18 mouse cellular contexts compared by ENCODE assay signal in genomic region chr3:108076836-108077235, GRCm38 (mm10). TPM values are rescaled to one million over a fixed set of nuclear protein-coding genes. Genes with fewer than 3 reads are reported as not detected.
"Had no signal": no experiment of that assay in that cellular context is flagged by ENCODE, and none has a peak within 500 bp of the region (broad histone marks: within the 10 kb centered on the region; RNA-seq: fewer than 3 reads in every experiment).

No protein-coding gene starts in this region.

- H3K9me3 ChIP-seq: limb, embryonic 13.5 days; liver, embryonic 15.5 days; midbrain, embryonic 10.5 days; midbrain, embryonic 15.5 days; neural tube, embryonic 13.5 days had no signal

- H3K27me3 ChIP-seq: limb, embryonic 13.5 days; liver, embryonic 15.5 days; midbrain, embryonic 15.5 days; neural tube, embryonic 13.5 days had no signal

- DNase-seq: layer of hippocampus, adult 9-11 months; lung, embryonic 14.5 days; lung, postnatal 10 days; lung, postnatal 4 days; right cerebral cortex, adult 18-20 months; right cerebral cortex, postnatal 25 days; thymus, postnatal 14 days had no signal

- ATAC-seq: inflammation-experienced regulatory T-cells, adult 6 months; intestine, postnatal 0 days; midbrain, embryonic 15.5 days had no signal

- H3K9ac ChIP-seq: limb, embryonic 13.5 days; liver, embryonic 15.5 days; lung, embryonic 14.5 days; midbrain, embryonic 15.5 days; neural tube, embryonic 13.5 days had no signal

- H3K27ac ChIP-seq: limb, embryonic 13.5 days; liver, embryonic 15.5 days; midbrain, embryonic 10.5 days; midbrain, embryonic 15.5 days; neural tube, embryonic 13.5 days; stomach, postnatal 0 days had no signal

- H3K4me2 ChIP-seq: limb, embryonic 13.5 days; liver, embryonic 11.5 days; liver, embryonic 15.5 days; lung, embryonic 14.5 days; midbrain, embryonic 15.5 days; neural tube, embryonic 13.5 days had no signal

- H3K4me3 ChIP-seq: limb, embryonic 13.5 days; liver, embryonic 15.5 days; midbrain, embryonic 10.5 days; midbrain, embryonic 15.5 days; neural tube, embryonic 13.5 days had no signal

RNA-seq across cellular contexts. Expression of gene Gnat2, which starts 15.8 kb away (rescaled TPM):
- total RNA-seq: layer of hippocampus, adult 18-20 months; megakaryocyte, adult 5-6 weeks had no signal
- polyA plus RNA-seq: inflammation-experienced regulatory T-cells, adult 6 months had no signal
